Mouse (Mus musculus) hindbrain, embryonic 16.5 days (tissue): ENCODE measurements at regions not wholly inside any gene's neighbourhood (a gene's known extent, or its start where the extent isn't known, plus 50 kb on each side); places are given as distances from the start of the nearest gene placed in this dataset.
"Not testable (repeated sequence)": the region's sequence is repeated elsewhere in the genome, so short reads cannot be mapped to it uniquely, and the experiment has no call there.

Experiments
- ATAC-seq: fragments of 200-750 bp; cut with Nextera tagmentation; 2 replicates; pipeline ENCODE4 v1.8.0; 2017; ENCODE audit warnings: moderate TSS enrichment, moderate library complexity
- H3K27ac ChIP-seq: fragments of 300-500 bp; sonication (generic); 2 replicates; pipeline ENCODE4 v1.5.1; 2014; ENCODE audit warnings: low read depth, mild to moderate bottlenecking, control low read depth, low read length, moderate library complexity
- H3K27me3 ChIP-seq: fragments of 300-500 bp; sonication (generic); replicated peaks from 2 replicates; pipeline ENCODE4 v1.6.1; 2014; ENCODE audit warnings: low read length; ENCODE audit not compliant: control insufficient read depth, insufficient read depth
- H3K36me3 ChIP-seq: fragments of 300-500 bp; sonication (generic); 2 replicates; pipeline ENCODE4 v1.6.1; 2014; ENCODE audit warnings: mild to moderate bottlenecking, low read length, moderate library complexity, mixed read lengths; ENCODE audit not compliant: control insufficient read depth, insufficient read depth
- H3K4me1 ChIP-seq: fragments of 300-500 bp; sonication (generic); 2 replicates; pipeline ENCODE4 v1.6.1; 2014; ENCODE audit warnings: low read depth, low read length; ENCODE audit not compliant: control insufficient read depth, insufficient read depth
- H3K4me2 ChIP-seq: fragments of 300-500 bp; sonication (generic); 2 replicates; pipeline ENCODE4 v1.6.1; 2014; ENCODE audit warnings: mild to moderate bottlenecking, low read length, control low read depth, moderate library complexity
- H3K4me3 ChIP-seq: fragments of 300-500 bp; sonication (generic); 2 replicates; pipeline ENCODE4 v1.5.1; 2014; ENCODE audit warnings: mild to moderate bottlenecking, low read length, control low read depth, moderate library complexity
- H3K9ac ChIP-seq: fragments of 300-500 bp; sonication (generic); 2 replicates; pipeline ENCODE4 v1.6.1; 2014; ENCODE audit warnings: low read depth, mild to moderate bottlenecking, control low read depth, low read length, moderate library complexity
- H3K9me3 ChIP-seq: fragments of 300-500 bp; sonication (generic); 2 replicates; pipeline ENCODE4 v1.6.1; 2014; ENCODE audit warnings: mild to moderate bottlenecking, low read length, moderate library complexity; ENCODE audit not compliant: control insufficient read depth
- WGBS: fragments of 180-500 bp; shearing (Covaris S2); extraction: QIAGEN DNeasy Blood & Tissue Kit; methylation state at CpG from one replicate; pipeline ENCODE4 v1.1.7; 2014; 5-methylcytosine and 5-hydroxymethylcytosine counted together

DNA sequence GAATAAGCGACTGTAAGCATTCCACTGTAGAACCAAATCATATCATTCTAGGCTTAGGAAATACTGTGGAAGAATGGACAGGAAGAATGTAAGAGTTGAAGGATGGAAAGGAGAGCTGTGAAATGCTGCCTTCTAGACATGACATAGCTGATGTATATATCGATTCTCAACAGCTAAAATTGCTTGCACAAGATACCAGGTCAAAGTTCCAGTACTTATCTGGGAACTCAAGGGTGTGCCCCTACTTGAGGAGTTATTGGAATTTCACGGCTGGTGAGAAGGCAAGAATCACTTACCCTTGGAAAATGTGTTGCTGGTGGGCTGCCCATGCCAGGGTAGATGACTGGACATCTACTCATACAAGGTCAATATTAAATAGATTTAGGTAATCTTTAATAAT, 322.0 kb downstream of the Kif20b start:
- Histone ChIP-seq H3K4me2 (no peak overlapping the region), H3K27me3 (no peaks in the 10 kb centered on the region), H3K4me1 (no peaks in the 10 kb centered on the region), H3K9me3 (no peaks in the 10 kb centered on the region), H3K4me3 (no peak overlapping the region), H3K9ac (no peak overlapping the region), H3K36me3 (no peaks in the 10 kb centered on the region), H3K27ac (no peak overlapping the region)
- 88% methylated on average over 3 of the region's 3 CpGs for WGBS
- ATAC-seq = no peak

DNA sequence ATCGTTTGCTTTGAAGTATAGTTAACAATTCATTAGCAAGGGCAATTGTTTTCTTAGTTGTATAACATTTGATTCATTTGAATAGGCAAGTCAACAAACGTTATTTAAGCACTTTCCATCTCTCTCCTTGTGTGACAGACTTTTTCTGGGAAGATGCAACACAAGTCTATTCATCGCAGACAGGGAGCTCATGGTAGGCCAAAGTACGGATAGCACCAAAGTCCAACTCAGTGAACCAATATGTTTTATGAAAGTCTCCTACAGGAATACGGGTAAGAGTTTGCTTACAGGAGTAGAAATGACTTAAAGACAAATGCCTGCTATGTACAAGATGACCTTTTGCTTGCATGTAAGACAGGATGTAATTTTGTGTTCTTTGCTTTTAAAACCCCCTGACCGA, 325.4 kb downstream of the Kif20b start:
- ATAC-seq = no peak
- Histone ChIP-seq H3K4me1 (no peaks in the 10 kb centered on the region), H3K27ac (no peak overlapping the region), H3K4me2 (no peak overlapping the region), H3K4me3 (no peak overlapping the region), H3K27me3 (no peaks in the 10 kb centered on the region), H3K9me3 (no peaks in the 10 kb centered on the region), H3K9ac (no peak overlapping the region), H3K36me3 (no peaks in the 10 kb centered on the region)
- WGBS = 85% methylated on average over 6 of the region's 6 CpGs

DNA sequence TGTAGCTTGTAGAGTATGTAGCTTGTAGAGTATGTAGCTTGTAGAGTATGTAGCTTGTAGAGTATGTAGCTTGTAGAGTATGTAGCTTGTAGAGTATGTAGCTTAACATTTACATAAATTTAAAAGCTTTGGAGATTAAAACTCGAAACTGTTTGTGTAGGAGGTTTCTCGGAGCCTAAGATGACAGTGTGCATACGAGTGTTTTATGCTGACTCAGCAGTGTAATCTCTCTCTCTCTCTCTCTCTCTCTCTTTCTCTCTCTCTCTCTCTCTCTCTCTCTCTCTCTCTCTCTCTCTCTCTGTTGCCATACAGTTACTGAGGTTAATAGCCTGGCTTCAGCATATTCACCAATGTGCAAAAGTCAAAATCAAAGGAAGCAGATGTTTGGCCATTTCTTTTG, 336.5 kb downstream of the Kif20b start:
- ATAC-seq, H3K27ac ChIP-seq: not testable (repeated sequence)
- 83% methylated on average over 3 of the region's 3 CpGs for WGBS

DNA sequence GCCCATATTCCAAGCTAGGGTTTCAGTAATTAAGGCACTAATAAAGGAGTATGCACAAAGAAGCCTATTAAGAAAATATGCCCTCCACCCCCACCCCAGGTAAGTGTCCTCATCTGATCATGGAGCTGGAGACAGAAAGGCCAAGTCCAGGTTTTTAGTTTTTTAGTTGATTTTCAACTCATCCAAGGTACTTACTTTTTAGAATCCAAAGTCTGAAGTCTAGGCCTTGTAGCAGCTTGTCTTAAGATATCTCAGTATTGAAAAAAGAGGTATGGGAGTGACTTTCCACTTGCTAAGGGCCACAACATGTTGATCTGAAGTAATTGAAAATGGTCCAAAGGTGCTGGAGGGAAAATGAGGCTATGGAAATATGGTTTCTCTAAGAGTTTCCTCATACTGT, 340.9 kb downstream of the Kif20b start:
- ATAC-seq = no peak
- H3K9ac ChIP-seq = no peak overlapping the region
- no peaks in the 10 kb centered on the region for H3K9me3 ChIP-seq
- no peak overlapping the region for H3K4me2 ChIP-seq
- no peak overlapping the region for H3K4me3 ChIP-seq
- H3K4me1 ChIP-seq = no peaks in the 10 kb centered on the region
- no peak overlapping the region for H3K27ac ChIP-seq
- no peaks in the 10 kb centered on the region for H3K27me3 ChIP-seq
- H3K36me3 ChIP-seq = no peaks in the 10 kb centered on the region

More for the DNA sequence above, 336.5 kb downstream of the Kif20b start:
- H3K4me1 ChIP-seq, H3K4me3 ChIP-seq, H3K9me3 ChIP-seq, H3K9ac ChIP-seq, H3K27me3 ChIP-seq, H3K36me3 ChIP-seq, H3K4me2 ChIP-seq: not testable (repeated sequence)

DNA sequence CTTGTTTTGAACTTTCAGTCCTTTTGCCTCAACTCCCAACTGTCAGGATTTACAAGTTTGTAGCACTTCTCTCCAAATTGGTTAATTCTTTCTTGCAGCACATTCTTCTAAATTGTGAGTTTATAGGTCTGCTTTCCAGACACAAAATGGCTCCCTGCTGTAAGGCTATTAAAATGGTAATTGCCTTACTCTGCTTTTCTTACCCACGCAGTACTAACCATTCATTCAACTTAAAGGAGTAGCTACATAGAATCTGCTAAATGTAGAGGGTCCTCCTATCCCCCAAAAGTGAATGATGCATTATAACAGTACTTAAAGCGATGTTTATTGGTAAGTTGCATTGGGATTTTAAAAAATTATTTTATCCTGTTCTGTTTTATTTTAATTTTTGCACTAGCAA, 356.2 kb downstream of the Kif20b start:
- Histone ChIP-seq H3K9ac (no peak overlapping the region), H3K36me3 (no peaks in the 10 kb centered on the region), H3K27me3 (no peaks in the 10 kb centered on the region), H3K4me2 (no peak overlapping the region), H3K4me3 (no peak overlapping the region), H3K4me1 (no peaks in the 10 kb centered on the region), H3K27ac (no peak overlapping the region), H3K9me3 (no peaks in the 10 kb centered on the region)
- ATAC-seq = no peak
- WGBS = 44% methylated on average over 2 of the region's 2 CpGs

DNA sequence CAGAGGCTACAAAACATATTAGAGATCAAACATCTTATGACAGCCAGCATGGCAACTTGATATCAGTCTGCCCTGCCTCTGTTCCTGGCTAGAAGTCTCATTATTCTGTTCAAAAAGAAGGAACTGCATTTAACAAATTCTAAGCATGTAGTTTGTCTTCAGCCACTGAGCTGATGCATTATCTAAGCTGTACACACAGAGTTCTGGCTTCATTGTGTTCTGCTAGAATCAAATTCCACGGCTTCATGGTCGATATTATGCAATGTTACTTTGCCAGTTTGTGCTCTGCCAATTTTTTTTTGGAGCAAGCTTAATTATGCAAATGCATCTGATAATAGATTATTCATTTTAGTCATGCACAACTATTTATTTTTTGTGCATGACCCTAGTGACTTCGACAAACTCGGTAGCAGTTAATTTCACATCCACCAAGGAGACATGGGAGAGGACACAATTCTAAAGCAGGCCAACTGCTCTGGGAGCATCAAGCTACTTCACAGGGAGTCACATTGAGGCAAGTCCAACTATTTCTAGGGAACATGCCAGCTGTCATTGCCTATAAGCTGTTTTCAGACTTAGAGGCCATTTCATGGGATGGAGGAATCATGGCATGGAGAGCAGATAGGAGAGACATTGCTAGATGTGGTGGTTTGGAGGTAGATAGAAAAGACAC, 360.8 kb downstream of the Kif20b start:
- WGBS = 44% methylated on average over 4 of the region's 4 CpGs
- no peaks in the 10 kb centered on the region for H3K36me3 ChIP-seq
- H3K27ac ChIP-seq = no peak overlapping the region
- no peaks in the 10 kb centered on the region for H3K9me3 ChIP-seq
- ATAC-seq = peak; percentile 69
- H3K4me1 ChIP-seq = no peaks in the 10 kb centered on the region
- no peak overlapping the region for H3K4me2 ChIP-seq
- no peak overlapping the region for H3K4me3 ChIP-seq
- H3K27me3 ChIP-seq = no peaks in the 10 kb centered on the region
- no peak overlapping the region for H3K9ac ChIP-seq

DNA sequence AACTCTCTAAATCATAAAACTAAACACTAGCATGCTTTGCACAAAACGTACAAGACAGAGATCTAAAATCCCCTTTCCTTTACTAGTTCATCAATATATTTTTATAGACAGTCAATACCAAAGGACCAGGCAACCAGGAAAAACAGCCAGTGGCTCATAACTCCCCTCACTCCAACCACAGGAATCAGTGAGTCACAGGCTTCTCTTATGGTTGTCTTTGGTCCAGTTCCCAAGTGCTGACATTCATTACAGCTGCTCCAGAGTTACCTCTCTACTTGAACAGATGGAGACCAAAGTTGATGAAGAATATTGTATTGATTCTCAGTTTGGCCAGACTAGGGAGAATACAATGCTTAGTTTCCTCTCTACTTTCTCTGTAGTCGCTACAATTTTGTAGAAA, 376.7 kb downstream of the Kif20b start:
- no peak overlapping the region for H3K9ac ChIP-seq
- H3K27ac ChIP-seq = no peak overlapping the region
- no peaks in the 10 kb centered on the region for H3K27me3 ChIP-seq
- no peak for ATAC-seq
- H3K4me2 ChIP-seq = no peak overlapping the region
- H3K9me3 ChIP-seq = no peaks in the 10 kb centered on the region
- no peaks in the 10 kb centered on the region for H3K36me3 ChIP-seq
- H3K4me3 ChIP-seq = no peak overlapping the region
- 88% methylated on average over 2 of the region's 2 CpGs for WGBS
- no peaks in the 10 kb centered on the region for H3K4me1 ChIP-seq

DNA sequence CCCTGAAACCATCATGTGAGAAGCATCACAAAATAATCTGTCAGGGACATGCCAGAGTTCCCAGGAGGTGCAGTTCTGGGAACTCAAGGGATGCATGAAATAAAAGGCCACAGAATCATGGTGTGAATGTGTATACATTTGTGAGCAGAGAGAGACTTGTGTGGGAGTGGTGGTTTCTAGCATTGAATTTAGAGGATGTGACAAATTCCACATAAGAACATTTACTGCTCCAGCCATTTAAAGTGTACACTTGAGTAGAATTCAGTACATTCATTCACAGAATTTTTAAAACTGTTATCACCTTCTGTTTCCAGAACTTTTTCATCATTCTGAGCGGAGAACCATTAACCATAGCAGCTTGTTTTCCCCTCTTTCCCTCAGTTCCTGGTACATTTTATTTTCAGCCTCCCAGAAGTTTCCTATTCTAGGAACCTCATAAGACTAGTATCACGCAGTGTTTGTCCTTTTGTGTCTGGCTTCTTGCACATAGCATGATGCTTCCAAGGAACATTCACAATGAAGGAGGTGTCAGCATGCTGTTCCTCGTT, 380.6 kb downstream of the Kif20b start:
- Histone ChIP-seq H3K9ac (no peak overlapping the region), H3K4me3 (no peak overlapping the region), H3K36me3 (no peaks in the 10 kb centered on the region), H3K4me2 (no peak overlapping the region), H3K4me1 (no peaks in the 10 kb centered on the region), H3K27me3 (no peaks in the 10 kb centered on the region), H3K9me3 (no peaks in the 10 kb centered on the region), H3K27ac (no peak overlapping the region)
- WGBS = 81% methylated on average over 3 of the region's 3 CpGs
- no peak for ATAC-seq
